Mouse (Mus musculus) frontal cortex, adult (tissue): ENCODE measurements around the gene Stk39.

Experiments
- ATAC-seq: cut with Nextera tagmentation; 2 replicates; pipeline ENCODE4 v1.9.2; 2017; ENCODE audit warnings: mild to moderate bottlenecking, moderate library complexity, mixed read lengths; ENCODE audit not compliant: low TSS enrichment

Stk39 gene

DNA sequence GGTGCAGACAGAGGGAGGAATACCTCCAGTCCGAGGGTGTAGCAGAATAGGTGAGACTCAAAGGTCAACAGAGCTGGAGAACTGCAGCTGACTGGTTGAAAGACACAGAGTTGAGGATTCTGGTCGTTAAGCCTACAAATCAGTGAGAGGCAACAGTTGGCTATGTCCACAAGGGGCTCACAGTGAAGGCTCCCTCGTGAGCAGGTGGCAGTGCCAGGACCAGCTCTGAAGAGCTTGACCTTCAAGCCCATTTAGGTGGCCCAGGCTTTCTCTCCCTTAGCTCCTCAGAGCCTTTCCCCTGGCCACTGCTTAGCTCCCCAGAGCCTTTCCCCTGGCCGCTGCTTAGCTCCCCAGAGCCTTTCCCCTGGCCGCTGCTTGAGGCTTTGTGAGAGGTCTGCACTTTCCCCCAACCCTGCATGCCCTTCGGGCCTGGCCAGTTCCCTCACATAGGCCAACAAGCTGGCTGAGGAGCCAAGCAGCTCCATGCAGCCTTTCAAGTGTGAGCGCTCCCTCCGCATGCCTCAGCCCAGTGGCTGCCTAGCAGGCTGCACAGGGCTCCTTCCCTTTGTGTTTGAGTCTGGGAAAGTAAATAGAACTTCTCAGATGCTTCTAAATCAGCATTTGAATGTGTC lies 125.3 kb downstream of the Stk39 start:
- peak; percentile 36; the same call in 1 of the 2 replicates for ATAC-seq

DNA sequence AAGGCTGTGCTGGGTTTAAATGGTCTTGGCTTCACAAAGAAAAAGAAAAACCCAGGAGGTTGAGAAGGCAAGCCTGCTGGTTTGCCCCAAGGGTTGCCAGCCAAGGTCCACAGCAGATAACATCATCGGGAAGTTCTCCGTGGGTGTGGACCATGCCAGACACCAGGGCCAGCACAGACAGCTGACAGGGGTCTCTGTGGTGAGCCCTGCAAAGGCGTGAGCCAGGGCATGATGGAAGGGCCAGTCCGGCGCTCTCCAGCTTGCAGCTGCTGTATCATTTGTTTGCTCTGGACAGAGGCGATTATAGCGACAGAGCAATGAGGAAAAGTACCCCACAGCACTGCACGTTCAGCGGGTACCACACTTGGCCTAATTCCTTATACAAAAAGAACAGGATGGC lies 126.8 kb downstream of the Stk39 start:
- no peak for ATAC-seq

DNA sequence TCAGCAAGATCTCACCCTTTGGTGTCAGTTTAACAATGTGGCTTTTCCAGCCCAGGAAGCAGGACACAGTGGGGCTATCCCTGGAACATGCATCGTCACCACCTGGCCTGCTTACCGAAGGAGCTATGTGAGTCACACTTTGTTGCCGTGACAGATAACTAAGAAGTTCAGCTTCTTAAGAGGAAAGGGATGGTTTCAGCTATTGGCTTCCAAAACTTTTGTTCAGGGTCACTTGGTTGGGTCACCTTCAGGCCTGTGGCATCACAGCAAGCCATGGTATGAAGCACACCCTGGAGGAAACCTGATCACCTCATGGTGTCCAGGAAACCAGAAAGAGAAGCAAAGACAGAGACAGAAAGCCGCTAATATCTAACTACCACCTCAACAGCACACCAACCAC lies 128.3 kb downstream of the Stk39 start:
- no peak for ATAC-seq

DNA sequence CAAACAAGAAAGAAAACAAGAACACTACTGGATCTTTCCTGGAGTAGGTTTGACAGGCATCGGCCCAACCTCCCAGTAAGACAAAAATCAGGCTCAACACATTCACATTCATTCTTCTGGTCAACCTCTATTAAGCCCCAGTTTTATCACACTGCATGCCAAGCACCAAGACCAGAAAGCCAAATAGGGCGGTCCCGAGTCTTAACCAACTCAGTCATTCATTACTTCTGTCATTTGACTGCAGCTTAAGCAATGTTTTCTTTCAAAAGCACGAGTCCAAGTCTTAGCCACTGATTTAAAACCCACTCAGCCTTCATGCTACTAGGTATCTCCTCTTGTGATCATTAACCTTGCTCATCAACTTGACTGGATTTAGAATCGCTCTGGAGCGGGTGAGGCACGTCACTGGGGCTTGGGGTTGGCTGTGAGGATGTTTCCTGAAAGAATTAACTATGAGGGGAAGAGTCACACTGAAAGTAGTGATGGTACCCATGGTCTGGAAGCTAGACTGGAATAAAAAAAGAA lies 129.9 kb downstream of the Stk39 start:
- ATAC-seq = no peak

DNA sequence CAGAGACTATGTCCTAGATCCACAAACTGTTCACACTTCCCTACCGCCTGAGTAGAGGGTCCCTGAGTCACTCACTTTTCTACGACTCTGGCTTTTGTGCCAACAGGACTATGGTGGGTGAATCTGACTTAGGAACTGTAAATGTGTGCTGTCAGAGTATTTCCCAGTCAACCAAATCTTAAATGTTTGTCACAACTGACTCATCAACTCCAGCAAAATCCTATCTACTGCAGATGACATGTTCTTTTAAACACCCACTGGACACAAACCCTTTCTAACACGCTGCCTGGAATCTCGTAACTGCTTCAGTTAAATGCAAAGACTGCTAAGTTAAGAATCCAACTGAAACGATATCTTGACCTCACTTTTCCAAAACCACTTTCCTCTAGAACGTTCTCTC lies 135.2 kb downstream of the Stk39 start:
- peak; percentile 87 for ATAC-seq

DNA sequence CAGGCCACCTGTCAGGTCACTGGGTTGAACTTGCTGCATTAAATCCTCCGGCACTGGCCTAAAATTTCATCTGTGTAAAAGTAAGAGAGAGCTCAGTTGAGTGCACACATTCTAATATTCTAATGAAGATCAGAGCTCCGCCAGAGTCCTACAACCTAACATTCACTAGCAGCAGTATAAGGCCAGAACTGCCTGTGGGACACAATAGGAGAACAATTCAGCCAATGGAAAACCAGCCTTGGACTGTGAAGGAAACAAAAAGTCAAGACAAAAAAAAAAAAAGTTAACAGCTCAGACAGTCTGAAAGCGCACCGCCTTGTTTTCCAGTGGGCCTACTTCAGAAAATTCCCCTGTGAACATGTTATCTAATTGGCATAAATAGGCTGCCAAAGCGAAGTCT lies 137.1 kb downstream of the Stk39 start:
- ATAC-seq = no peak

DNA sequence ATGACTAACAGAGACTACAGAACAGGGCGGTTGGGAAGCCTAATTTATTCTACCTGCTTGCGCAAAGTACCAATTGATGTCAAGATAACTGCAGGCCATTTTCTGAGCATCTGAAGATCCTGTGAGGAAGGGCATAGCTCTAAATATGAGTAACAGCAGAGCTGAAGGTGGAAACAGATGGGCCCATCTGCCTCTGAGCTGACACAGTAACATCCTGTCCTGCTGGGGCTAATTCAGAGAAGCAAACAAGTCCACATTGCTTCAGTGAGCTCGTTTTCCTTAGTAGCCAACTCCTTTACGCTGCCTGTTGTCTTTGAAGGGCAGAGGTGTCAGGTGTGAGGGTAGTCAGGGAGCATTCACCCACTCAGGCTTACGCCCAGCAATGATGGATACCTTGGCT lies 146.8 kb downstream of the Stk39 start:
- peak; percentile 48 for ATAC-seq

DNA sequence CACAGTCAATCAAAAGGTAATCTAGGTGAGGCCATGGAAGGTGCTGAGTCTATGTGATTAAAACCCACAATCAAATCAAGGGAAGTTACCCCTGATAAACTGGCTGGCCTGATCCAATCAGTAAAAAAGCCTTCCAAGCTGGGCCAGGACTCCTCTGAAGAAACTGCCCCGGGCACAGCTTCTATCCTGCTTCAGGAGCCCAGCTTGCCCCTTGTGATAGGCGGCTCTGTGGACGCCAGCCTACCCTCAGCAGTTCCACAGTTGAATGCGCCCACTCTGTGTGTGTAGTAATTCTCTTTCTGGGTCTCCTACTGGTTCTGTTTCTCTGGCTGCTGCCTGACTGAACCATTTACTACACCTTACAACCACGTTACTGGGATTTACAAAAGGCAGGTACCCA lies 150.8 kb downstream of the Stk39 start:
- peak; percentile 29; the same call in 1 of the 2 replicates for ATAC-seq

DNA sequence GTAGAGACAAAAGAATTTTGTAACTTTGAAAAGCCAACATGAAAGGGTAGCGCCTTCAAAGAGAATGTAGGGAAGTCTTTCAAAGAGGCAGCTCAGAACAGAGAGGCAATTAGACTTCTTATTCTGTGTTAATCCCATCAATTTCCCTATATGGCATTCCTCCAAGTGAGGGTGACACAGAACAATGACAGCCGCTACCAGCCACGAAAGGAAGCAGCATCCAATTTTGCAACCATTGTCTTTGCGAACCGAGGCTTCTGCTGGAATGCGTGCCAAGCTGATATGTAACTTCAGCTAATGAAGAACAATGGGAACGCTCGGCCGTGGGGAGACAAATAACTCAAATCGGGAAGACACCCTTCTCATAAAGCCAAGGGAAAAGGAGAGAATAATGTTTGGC lies 151.4 kb downstream of the Stk39 start:
- peak; percentile 15; the same call in 1 of the 2 replicates for ATAC-seq

DNA sequence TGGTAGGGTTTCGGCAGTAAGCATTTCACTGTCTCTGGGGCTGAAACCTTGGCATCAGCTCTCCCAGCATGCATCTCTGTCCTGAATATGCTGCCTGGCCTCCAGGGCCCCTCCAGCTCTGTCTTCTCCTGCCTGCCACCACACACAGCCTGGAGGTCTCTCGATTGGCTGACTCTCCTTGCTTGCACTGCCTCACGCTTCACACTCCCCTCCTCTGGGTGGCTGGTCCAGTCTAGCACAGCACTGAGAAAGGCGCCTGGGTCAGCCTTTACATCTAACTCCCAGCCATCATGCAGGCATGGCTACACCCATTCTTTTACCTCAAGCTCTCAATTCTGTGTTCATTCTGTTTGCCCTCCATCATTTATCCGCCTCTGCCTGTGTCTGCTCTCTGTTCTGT lies 153.6 kb downstream of the Stk39 start:
- no peak for ATAC-seq

DNA sequence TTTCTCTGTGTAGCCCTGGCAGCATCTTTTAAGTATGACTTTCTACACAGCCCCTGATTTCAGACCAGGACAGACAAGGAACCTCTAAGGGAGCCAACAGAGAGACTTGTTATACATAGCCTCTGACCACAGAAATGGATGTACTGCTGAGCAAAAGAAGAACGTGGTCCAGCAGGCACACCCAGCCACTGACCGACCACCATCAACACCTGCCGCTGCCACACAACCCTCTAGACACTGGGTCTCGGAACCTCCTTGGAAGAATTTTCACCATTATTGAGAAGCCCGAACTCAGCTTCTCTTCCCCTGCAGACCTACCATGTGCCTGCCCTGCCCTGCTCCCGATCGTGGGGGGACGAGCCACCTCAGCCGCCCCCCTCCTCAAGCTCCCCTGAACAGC lies 154.2 kb downstream of the Stk39 start:
- no peak for ATAC-seq

DNA sequence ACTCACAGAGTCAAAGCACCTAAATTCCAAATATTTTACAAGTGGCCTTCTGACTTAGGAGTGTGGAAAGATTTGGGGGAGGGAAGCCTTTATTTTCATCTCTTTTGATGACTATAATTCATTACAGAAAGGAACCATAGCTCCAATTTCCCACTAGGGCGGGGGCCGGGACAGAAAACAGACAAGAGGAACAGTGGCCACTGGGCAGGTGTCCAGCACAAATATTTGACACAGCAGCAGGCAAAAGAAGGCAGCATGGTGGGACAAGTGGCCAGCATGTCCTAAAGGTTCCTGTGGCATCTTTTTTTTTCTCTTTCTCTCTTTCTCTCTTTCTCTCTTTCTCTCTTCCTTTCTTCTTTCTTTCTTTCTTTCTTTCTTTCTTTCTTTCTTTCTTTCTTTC lies 154.6 kb downstream of the Stk39 start:
- no peak for ATAC-seq

DNA sequence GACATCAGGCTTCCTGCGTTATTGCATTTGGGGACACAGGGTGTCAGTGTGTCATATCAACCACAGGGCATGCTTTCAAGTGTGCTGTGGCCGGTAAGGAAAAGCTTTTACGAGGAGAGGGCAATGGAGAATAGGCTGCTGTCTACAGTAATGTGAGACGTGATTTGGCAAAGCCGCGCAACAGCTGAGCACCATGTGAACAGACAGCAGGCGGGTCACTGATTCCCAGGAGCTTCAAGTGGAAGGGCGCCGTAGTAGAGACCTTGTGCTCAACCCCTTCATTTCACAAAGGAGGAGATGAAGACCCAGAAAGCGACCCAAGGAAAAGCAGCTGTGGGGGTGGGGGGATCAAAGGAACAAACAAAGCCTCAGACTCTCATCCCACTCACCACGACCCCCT lies 156.8 kb downstream of the Stk39 start:
- no peak for ATAC-seq

DNA sequence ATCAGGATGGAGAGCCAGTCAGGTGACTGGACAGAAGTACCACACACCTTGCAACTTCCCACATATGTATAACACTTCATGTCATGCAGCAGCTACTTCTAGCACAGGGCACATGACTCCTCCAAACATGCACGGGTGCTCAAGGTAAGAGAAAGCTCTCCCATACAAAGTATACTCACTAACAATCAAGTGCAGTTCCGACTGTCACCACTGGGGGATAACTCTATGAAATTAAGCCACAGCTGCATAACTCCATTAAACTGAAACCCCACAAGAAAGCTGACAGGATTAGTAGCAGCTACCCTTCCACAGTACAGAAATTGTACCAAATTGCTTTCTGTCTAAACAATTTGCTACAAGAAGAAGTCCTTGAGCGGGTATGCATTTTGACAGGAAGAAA lies 161.9 kb downstream of the Stk39 start:
- no peak for ATAC-seq

DNA sequence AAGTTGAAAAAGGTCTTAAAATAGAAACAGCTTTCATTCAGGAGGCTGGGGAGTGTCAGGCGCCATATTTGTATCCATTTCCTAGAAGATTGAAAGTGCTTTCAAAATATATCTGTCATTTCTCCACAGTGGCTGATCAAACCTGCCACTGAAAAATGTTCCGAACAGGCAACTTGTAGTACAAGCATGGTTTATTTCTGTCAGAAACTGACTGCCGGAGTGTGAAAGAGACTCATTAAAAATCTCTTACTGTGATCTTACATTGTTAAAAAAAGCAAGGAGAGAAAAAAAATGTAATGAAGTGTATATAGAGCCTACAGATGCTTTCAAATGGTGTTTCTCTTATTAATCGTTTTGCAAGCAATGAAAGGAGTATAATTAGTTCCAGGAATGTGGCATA lies 165.5 kb downstream of the Stk39 start:
- peak; percentile 33 for ATAC-seq

DNA sequence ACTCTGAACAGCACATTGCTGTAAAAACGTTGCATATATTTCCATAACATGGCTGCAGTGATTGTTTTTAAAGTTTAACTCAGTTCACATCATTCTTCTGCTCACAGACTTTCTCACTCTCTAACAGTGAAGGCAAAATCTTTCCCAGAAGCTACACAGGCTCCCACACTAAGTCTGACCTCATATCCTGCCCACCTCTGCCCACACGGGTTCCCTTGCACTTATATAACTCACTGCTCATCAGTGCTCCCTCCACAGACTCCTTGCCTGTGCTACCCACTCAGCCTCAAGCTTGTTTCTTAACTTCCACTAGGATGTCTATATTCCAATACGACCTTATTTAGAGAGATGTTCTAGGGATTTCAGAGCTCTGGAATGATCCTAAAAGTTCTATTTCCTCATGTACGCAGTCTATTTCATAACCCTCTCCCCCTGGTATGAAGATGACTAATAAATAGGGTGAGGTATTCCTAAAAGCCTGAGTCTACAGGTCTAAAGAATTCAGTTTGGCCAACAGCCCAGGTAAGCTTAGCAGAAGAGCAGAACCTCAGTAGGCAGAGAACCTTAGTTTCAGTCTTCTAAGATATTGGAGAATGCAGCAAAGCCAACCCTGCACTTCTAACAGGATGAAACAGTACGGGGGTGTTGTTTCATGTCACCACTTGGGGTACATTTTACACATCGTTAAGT lies 167.2 kb downstream of the Stk39 start:
- ATAC-seq = peak; percentile 77

DNA sequence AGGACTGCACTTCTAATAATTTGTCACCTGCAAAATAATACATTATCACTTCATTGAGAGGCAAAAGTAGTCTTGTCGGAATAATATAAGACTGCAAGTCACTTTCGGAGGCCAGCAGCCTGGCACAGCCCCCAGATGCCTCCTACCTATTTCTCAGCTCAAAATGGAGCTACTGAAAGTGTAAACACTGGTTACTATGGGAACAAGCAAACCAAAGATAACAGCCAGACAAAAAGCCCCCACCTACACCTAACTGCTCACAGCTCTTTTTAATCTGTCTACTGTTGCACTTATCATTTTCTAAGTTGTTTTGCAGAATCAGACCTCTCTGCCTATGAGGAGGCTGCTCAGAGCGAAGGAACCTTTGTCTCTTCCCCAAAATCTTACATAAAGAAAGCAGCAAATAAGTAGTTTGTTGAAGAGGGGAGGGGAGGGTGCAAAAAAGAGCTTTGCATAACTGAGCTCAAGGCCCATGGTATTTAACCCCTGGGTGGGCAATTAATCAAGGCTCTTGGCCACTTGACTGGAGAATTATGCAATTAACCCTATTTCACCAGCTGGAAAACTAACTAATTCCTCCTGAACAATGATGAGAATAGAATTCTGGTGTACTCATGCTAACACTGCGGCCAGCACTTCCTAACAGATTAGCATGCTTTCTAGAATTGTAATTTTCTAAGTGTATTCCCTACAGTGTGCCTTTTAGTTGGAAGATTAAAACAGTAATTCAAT lies 170.1 kb downstream of the Stk39 start:
- ATAC-seq = peak; percentile 83

DNA sequence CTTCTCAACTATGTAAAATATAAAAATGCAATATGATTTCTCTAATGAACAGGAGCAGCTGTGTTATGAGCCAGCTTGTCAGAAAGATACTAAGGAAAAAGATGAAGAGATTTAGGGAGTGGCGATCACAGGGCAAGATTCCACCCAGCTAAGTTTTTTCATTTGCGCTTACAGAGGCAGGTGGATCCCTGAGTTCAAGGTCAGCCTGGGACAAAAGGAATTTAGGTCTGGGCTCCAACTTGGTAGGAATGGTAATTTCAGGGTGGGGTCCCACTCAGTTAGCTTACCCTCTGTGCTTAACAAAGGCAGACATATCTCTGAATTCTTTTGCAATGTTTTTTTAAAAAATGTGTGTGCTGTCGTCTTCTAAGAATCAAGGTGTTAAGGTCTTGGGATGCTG lies 173.7 kb downstream of the Stk39 start:
- ATAC-seq = no peak

DNA sequence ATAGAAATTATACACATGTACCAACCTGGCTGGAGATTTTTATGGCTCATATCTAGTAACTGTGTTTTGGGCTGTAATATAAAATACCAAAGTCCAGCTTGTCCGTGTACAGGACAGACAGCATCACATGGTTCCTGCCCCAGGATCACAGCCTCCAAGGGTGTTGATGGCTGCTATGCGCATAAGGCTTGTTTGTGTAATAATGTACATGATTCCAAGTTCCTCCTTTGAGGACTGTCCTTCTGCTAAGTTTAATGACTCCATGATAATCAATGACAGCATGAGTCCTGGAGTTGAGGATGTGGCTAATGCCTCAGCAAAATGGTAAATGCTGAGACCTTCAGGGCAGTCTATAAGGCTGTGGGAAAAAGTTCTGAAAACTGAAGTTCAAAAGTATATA lies 174.1 kb downstream of the Stk39 start:
- ATAC-seq = no peak

DNA sequence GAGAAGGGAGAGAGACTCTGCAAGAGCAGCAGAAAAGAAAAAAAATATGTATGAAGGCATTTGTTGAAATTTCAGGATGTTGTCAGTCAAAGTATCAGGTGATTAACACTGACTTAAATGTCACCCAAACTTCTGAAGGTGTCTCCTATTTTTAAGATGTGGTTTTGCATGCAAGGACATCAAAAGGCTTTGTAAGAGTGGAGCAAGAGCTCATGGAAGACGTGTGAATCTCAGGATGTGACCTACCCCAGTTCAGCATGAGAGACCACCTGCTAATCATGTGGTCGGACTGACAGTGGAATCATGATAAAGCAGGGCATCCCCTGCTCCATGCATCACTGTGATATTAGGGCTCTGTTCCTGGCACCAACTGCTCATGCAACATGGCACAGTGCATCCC lies 175.3 kb downstream of the Stk39 start:
- no peak for ATAC-seq

DNA sequence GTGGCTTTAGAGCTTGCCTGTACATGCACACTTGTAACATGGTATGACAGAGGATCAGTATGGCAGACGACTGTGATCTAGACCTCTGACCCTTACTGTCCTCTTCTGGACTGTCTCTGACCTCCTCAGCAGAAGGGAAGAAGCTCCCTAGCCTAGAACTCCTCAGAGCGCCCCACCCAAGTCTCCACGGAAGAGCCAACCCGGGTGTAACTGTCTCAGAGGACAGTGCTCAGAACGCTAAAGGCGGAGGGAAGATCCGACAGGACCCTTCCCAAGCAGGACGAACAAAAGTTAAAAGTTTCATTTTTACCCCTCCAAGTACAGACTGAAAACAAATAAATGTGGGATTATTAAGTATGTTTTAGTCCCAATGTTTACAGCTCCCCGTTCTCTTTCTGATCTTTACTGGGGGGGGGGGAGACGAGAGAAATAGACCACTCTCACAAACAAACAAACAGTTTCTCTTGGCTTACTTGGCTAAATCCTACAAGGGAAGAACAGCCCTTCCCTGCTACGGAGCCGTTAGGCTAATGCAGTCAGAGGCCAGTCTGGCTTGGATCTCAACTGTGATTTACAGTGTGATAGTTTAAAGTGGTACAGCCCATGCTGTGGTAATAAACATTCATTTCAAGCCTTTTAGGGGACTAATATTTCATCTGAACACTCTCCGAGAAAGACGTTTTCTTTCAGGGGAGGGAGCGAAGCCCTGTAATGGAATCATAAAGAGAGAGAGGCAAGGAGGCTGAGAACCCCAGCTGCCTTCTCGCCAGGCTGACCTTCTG lies 179.3 kb downstream of the Stk39 start:
- no peak for ATAC-seq

DNA sequence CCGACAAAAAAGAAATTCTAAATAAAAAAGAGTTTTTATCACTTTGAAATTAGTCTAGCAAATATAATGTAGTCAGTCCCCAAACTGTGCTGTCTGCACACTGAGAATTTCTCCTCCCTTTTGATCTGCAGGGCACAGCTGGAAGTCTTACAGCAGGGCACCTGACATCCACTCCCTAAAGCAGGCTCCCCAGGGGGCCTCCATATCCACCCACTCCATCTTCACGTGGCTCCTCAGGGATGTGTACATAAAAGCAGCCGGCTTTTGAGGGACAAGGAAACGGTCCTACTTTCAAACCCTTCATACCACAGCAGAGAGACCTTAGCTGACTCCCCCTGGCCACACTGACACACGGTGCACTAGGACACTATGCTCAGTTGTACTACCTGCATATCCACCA lies 180.2 kb downstream of the Stk39 start:
- ATAC-seq = no peak
